Mouse (Mus musculus) myocyte (in vitro differentiated cells): ENCODE measurements around the gene Gm9918. TPM values are rescaled to one million over a fixed set of nuclear protein-coding genes. Genes with fewer than 3 reads are reported as not detected.

Experiments used
- H3K27me3 ChIP-seq: one replicate; pipeline ENCODE4 v1.6.1; 2011; ENCODE audit not compliant: control insufficient read depth, insufficient read depth, insufficient read length
- H3K36me3 ChIP-seq: one replicate; pipeline ENCODE4 v1.6.1; 2011; ENCODE audit not compliant: control insufficient read depth, insufficient read depth
- H3K4me2 ChIP-seq: one replicate; pipeline ENCODE4 v1.6.1; 2011; ENCODE audit warnings: low read depth, control low read depth
- H3K4me3 ChIP-seq: one replicate; pipeline ENCODE4 v1.5.1; 2011; ENCODE audit warnings: mild to moderate bottlenecking, control low read depth, moderate library complexity
- H3K79me2 ChIP-seq: one replicate; pipeline ENCODE4 v1.6.1; 2011; ENCODE audit not compliant: control insufficient read depth, insufficient read depth
- H3ac ChIP-seq: one replicate; pipeline ENCODE4 v1.6.1; 2011; ENCODE audit not compliant: control insufficient read depth, insufficient read length
- CEBPB ChIP-seq: IDR thresholded peaks from 2 replicates; pipeline ENCODE4 v1.6.1; 2011; ENCODE audit warnings: mild to moderate bottlenecking, moderate library complexity; ENCODE audit not compliant: poor library complexity, insufficient read depth, severe bottlenecking
- E2F4 ChIP-seq: IDR thresholded peaks from one replicate; pipeline ENCODE4 v1.6.1; 2011; ENCODE audit warnings: mild to moderate bottlenecking, control low read depth, moderate library complexity; ENCODE audit not compliant: insufficient read depth
- MAX ChIP-seq: IDR thresholded peaks from one replicate; pipeline ENCODE4 v1.6.1; 2011; ENCODE audit warnings: low read depth, mild to moderate bottlenecking, control low read depth
- MYOD1 ChIP-seq, 3 experiments: IDR thresholded peaks; one replicate each; pipeline ENCODE4 v1.6.1; 2011; ENCODE audit warnings: control low read depth in 2 of 3, low read depth in 2 of 3, mild to moderate bottlenecking in 2 of 3, moderate library complexity in 1 of 3; ENCODE audit not compliant: insufficient read length in 2 of 3, control insufficient read depth in 1 of 3
- MYOG ChIP-seq, 3 experiments: IDR thresholded peaks; one replicate each; pipeline ENCODE4 v1.6.1; 2011; ENCODE audit warnings: control low read depth in 2 of 3, low read depth in 2 of 3, mild to moderate bottlenecking in 2 of 3; ENCODE audit not compliant: insufficient read length in 2 of 3, control insufficient read depth in 1 of 3, insufficient read depth in 1 of 3
- POLR2A ChIP-seq: IDR thresholded peaks from one replicate; pipeline ENCODE4 v1.6.1; 2011; ENCODE audit warnings: low read depth, mild to moderate bottlenecking, control low read depth, moderate library complexity; ENCODE audit not compliant: insufficient read length
- POLR2AphosphoS2 ChIP-seq: IDR thresholded peaks from one replicate; pipeline ENCODE4 v1.6.1; 2011; ENCODE audit warnings: low read depth, control low read depth; ENCODE audit not compliant: insufficient read length
- REST ChIP-seq: IDR thresholded peaks from one replicate; pipeline ENCODE4 v1.6.1; 2011; ENCODE audit warnings: mild to moderate bottlenecking, control low read depth, moderate library complexity; ENCODE audit not compliant: insufficient read depth, insufficient read length
- SRF ChIP-seq: IDR thresholded peaks from one replicate; pipeline ENCODE4 v1.6.1; 2011; ENCODE audit warnings: low read depth; ENCODE audit not compliant: control insufficient read depth, insufficient read length
- TCF12 ChIP-seq: IDR thresholded peaks from one replicate; pipeline ENCODE4 v1.6.1; 2011; ENCODE audit warnings: mild to moderate bottlenecking, control low read depth; ENCODE audit not compliant: poor library complexity, insufficient read depth, severe bottlenecking
- TCF3 ChIP-seq: IDR thresholded peaks from one replicate; pipeline ENCODE4 v1.6.1; 2011; ENCODE audit warnings: low read depth, control low read depth; ENCODE audit not compliant: insufficient read length
- USF1 ChIP-seq: IDR thresholded peaks from one replicate; pipeline ENCODE4 v1.6.1; 2011; ENCODE audit warnings: low read depth, mild to moderate bottlenecking, control low read depth, moderate library complexity
- polyA plus RNA-seq: library from polyadenylated mRNA; unstranded; fragments of >200 nt; fragmentation: generic; extraction: Trizol; gene quantifications from one replicate; pipeline ENCODE4 v1.2.1, GENCODE M21; 2012; ENCODE audit warnings: missing spikeins

Gm9918 gene
- polyA plus RNA-seq, 1 experiment: not detected

GRCm38 (mm10) chr15:102256431-102257201 lies 13.7 kb upstream of the Gm9918 start:
- Histone ChIP-seq H3K4me2 (peak overlapping the region; percentile 92), H3K79me2 (peaks cover 5% of the 10 kb centered on the region), H3K27me3 (no peaks in the 10 kb centered on the region), H3ac (peak overlapping the region; percentile 4), H3K36me3 (peaks cover 4% of the 10 kb centered on the region), H3K4me3 (peak overlapping the region; percentile 52)
- TF ChIP-seq USF1 (no peak), TCF3 (no peak), CEBPB (no peak), REST (no peak)

- no peaks in the 10 kb centered on the region for H3K27me3 ChIP-seq
- H3ac ChIP-seq: peak within 1 kb of the TSS; percentile 4
- peak within 1 kb of the TSS; percentile 99 for H3K4me2 ChIP-seq
- H3K4me3 ChIP-seq: peak within 1 kb of the TSS; percentile 52
- no peak for TF ChIP-seq SRF
- TF ChIP-seq POLR2AphosphoS2: peak; percentile 90
- TF ChIP-seq MAX: no peak
- TF ChIP-seq MYOD1 (IDR thresholded peaks at IDR 0.05; ENCODE audit: control insufficient read depth in 1 of 3, insufficient read length in 2 of 3, low read depth in 2 of 3): no peak
- TF ChIP-seq USF1: peak; percentile 86
- no peak for TF ChIP-seq E2F4
- TF ChIP-seq CEBPB: no peak
- no peak for TF ChIP-seq REST
- TF ChIP-seq TCF3: no peak
- no peak for TF ChIP-seq TCF12
- no peak for TF ChIP-seq MYOG (IDR thresholded peaks at IDR 0.05; ENCODE audit: control insufficient read depth in 1 of 3, insufficient read depth in 1 of 3, insufficient read length in 2 of 3, low read depth in 2 of 3)
- TF ChIP-seq POLR2A: peak; percentile 78
- H3K79me2 ChIP-seq: peaks cover 5% of the 10 kb centered on the region
- no peaks in the 10 kb centered on the region for H3K36me3 ChIP-seq
Measured at GRCm38 (mm10) chr15:102257202-102258075, 12.9 kb upstream of the Gm9918 start, which contains the start of gene Rarg. Gene Rarg, minus strand, starts transcription at chr15:102257517.

GRCm38 (mm10) chr15:102258076-102258470 lies 12.3 kb upstream of the Gm9918 start:
- Histone ChIP-seq H3K4me3 (peak overlapping the region; percentile 52), H3ac (no peak overlapping the region), H3K4me2 (peak overlapping the region; percentile 99), H3K27me3 (no peaks in the 10 kb centered on the region), H3K79me2 (peaks cover 5% of the 10 kb centered on the region), H3K36me3 (no peaks in the 10 kb centered on the region)
- no peak for TF ChIP-seq USF1
- no peak for TF ChIP-seq TCF3
- TF ChIP-seq MYOD1 (IDR thresholded peaks at IDR 0.05; ENCODE audit: control insufficient read depth in 1 of 3, insufficient read length in 2 of 3, low read depth in 2 of 3): no peak
- peak; percentile 95 for TF ChIP-seq POLR2A
- no peak for TF ChIP-seq REST
- peak; percentile 96 for TF ChIP-seq POLR2AphosphoS2
- TF ChIP-seq CEBPB: no peak

DNA sequence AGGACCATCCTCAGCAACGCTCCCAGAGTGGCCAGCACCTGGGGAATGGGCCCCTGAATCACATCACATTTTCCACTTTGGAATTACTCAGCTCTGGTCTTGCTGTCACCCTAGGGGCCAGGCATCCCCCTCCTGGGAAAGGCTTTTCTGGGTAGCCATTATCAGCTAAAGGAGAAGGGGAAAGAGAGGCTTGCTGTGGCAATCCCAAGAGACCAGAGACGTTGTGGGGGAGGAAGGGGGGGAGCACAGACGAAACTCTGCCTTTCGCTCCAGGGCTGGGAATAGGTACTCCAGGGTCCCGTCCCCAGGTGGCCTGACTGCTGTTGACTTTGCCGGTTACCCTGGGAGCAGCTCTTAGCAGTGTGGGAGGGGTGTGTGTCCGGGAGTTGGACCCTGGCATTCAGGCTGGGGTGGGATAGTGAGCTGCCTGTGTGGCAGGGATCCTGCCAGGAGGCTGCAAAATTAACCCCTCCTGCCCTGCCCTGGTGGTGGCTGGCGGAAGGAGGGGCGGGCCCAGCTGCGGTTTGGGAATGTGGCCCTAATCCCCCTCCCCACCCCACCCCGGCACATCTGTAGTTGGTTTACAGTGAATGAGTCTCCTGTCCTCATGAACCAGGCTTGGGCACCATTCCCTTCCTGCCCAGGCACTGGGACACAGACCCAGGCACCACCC lies 11.6 kb upstream of the Gm9918 start:
- Histone ChIP-seq H3ac (no peak overlapping the region), H3K36me3 (no peaks in the 10 kb centered on the region), H3K79me2 (peaks cover 5% of the 10 kb centered on the region), H3K4me3 (peak overlapping the region; percentile 52), H3K4me2 (peak overlapping the region; percentile 99), H3K27me3 (no peaks in the 10 kb centered on the region)
- TF ChIP-seq POLR2AphosphoS2: peak; percentile 52
- TF ChIP-seq POLR2A: peak; percentile 37
- no peak for TF ChIP-seq SRF

- TF ChIP-seq TCF12 (no peak), MYOD1 (IDR thresholded peaks at IDR 0.05; ENCODE audit: control insufficient read depth in 1 of 3, insufficient read length in 2 of 3, low read depth in 2 of 3) (peak in 1 of 3 experiments; percentile 46)
- Histone ChIP-seq H3K27me3 (no peaks in the 10 kb centered on the region), H3ac (no peak overlapping the region), H3K4me2 (no peak overlapping the region), H3K79me2 (no peaks in the 10 kb centered on the region), H3K4me3 (no peak overlapping the region), H3K36me3 (no peaks in the 10 kb centered on the region)
Measured at GRCm38 (mm10) chr15:102262582-102262981, 7.8 kb upstream of the Gm9918 start.
